Mouse (Mus musculus): ENCODE results near the gene 4933415A04Rik. TPM values are rescaled to one million over a fixed set of nuclear protein-coding genes. Genes with fewer than 3 reads are reported as not detected.

Gene 4933415A04Rik
- polyA plus RNA-seq, 1 experiment from 2014 or later, result 8.5 TPM

DNA sequence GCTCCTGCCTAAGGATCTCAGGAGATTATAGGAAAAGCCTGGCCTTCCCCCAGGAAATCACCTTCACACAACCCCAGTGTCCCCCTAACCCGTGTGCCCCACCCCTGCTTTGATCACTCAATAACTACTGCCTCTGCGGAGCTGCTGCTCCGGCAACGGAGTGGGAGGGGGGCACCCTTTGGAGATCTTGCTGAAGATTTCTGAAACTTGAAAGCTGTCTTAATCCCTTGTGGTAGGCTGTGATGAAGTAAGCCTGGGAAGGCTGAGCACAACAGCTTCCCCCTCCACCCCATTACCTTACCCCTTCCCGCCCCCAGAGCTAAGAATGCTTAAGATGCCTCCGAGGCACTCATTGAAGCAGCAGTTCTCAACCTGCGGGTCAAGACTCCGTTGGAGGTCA lies 21.0 kb upstream of the 4933415A04Rik start:
- Histone ChIP-seq H3K9me3 (ENCODE audit: control insufficient read depth, low read length) (no peaks in the 10 kb centered on the region), H3K27ac (ENCODE audit: low read depth, low read length) (peak overlapping the region; percentile 54; the same call in 1 of the 2 replicates), H3K9ac (ENCODE audit: low read length) (no peak overlapping the region), H3K4me2 (ENCODE audit: low read depth, low read length, severe bottlenecking) (no peak overlapping the region), H3K4me1 (replicated peaks; ENCODE audit: control insufficient read depth, insufficient read depth, low read length) (peaks cover 11% of the 10 kb centered on the region; the same call in 1 of the 2 replicates), H3K36me3 (ENCODE audit: control insufficient read depth, insufficient read depth, low read length) (no peaks in the 10 kb centered on the region), H3K27me3 (ENCODE audit: control insufficient read depth, insufficient read depth, low read length) (no peaks in the 10 kb centered on the region), H3K4me3 (ENCODE audit: low read depth, low read length) (no peak overlapping the region)
- ATAC-seq (replicated peaks; ENCODE audit: low FRiP score) (peak; percentile 67), DNase-seq (ENCODE audit: low spot score) (peak; percentile 67)
- WGBS, result 2% methylated on average over 8 of the region's 8 CpGs

GRCm38 (mm10) chr11:43566696-43567095 lies 20.1 kb upstream of the 4933415A04Rik start:
- no peak overlapping the region for H3K4me2 ChIP-seq (ENCODE audit: low read depth, low read length, severe bottlenecking)

GRCm38 (mm10) chr11:43568263-43568662 lies 18.6 kb upstream of the 4933415A04Rik start:
- no peak for ATAC-seq (replicated peaks; ENCODE audit: low FRiP score)
- no peaks in the 10 kb centered on the region for H3K36me3 ChIP-seq (ENCODE audit: control insufficient read depth, insufficient read depth, low read length)
- peaks cover 11% of the 10 kb centered on the region; the same call in 1 of the 2 replicates for H3K4me1 ChIP-seq (replicated peaks; ENCODE audit: control insufficient read depth, insufficient read depth, low read length)

More at GRCm38 (mm10) chr11:43566696-43567095, 20.1 kb upstream of the 4933415A04Rik start:
- Histone ChIP-seq H3K4me3 (ENCODE audit: low read depth, low read length) (no peak overlapping the region), H3K27me3 (ENCODE audit: control insufficient read depth, insufficient read depth, low read length) (no peaks in the 10 kb centered on the region), H3K4me1 (replicated peaks; ENCODE audit: control insufficient read depth, insufficient read depth, low read length) (peaks cover 11% of the 10 kb centered on the region; the same call in 1 of the 2 replicates), H3K36me3 (ENCODE audit: control insufficient read depth, insufficient read depth, low read length) (no peaks in the 10 kb centered on the region), H3K9ac (ENCODE audit: low read length) (no peak overlapping the region), H3K27ac (ENCODE audit: low read depth, low read length) (no peak overlapping the region), H3K9me3 (ENCODE audit: control insufficient read depth, low read length) (no peaks in the 10 kb centered on the region)
- WGBS, result 68% methylated on average over 5 of the region's 5 CpGs
- ATAC-seq (replicated peaks; ENCODE audit: low FRiP score), result no peak
- DNase-seq (ENCODE audit: low spot score), result no peak

GRCm38 (mm10) chr11:43569188-43569587 lies 17.7 kb upstream of the 4933415A04Rik start:
- ATAC-seq (replicated peaks; ENCODE audit: low FRiP score), result no peak
- Histone ChIP-seq H3K4me2 (ENCODE audit: low read depth, low read length, severe bottlenecking) (no peak overlapping the region), H3K27ac (ENCODE audit: low read depth, low read length) (no peak overlapping the region; the same call in 1 of the 2 replicates), H3K27me3 (ENCODE audit: control insufficient read depth, insufficient read depth, low read length) (no peaks in the 10 kb centered on the region), H3K4me3 (ENCODE audit: low read depth, low read length) (no peak overlapping the region), H3K9me3 (ENCODE audit: control insufficient read depth, low read length) (no peaks in the 10 kb centered on the region), H3K9ac (ENCODE audit: low read length) (no peak overlapping the region), H3K36me3 (ENCODE audit: control insufficient read depth, insufficient read depth, low read length) (no peaks in the 10 kb centered on the region; the same call in 1 of the 2 replicates), H3K4me1 (replicated peaks; ENCODE audit: control insufficient read depth, insufficient read depth, low read length) (peaks cover 11% of the 10 kb centered on the region; the same call in 1 of the 2 replicates)
- DNase-seq (ENCODE audit: low spot score), result no peak
- 88% methylated on average over 5 of the region's 5 CpGs for WGBS

More at GRCm38 (mm10) chr11:43568263-43568662, 18.6 kb upstream of the 4933415A04Rik start:
- H3K4me2 ChIP-seq (ENCODE audit: low read depth, low read length, severe bottlenecking), result no peak overlapping the region
- DNase-seq (ENCODE audit: low spot score), result no peak
- WGBS, result 65% methylated on average over 5 of the region's 5 CpGs
- no peak overlapping the region for H3K9ac ChIP-seq (ENCODE audit: low read length)
- H3K4me3 ChIP-seq (ENCODE audit: low read depth, low read length), result no peak overlapping the region
- no peak overlapping the region for H3K27ac ChIP-seq (ENCODE audit: low read depth, low read length)
- no peaks in the 10 kb centered on the region for H3K27me3 ChIP-seq (ENCODE audit: control insufficient read depth, insufficient read depth, low read length)
- H3K9me3 ChIP-seq (ENCODE audit: control insufficient read depth, low read length), result no peaks in the 10 kb centered on the region

- DNase-seq (ENCODE audit: low spot score), result no peak
Measured at GRCm38 (mm10) chr11:43569595-43569994, 17.2 kb upstream of the 4933415A04Rik start.

GRCm38 (mm10) chr11:43575061-43575375 lies 11.8 kb upstream of the 4933415A04Rik start:
- no peak overlapping the region for H3K4me3 ChIP-seq (ENCODE audit: low read depth, low read length)
- peak; percentile 8 for ATAC-seq (replicated peaks; ENCODE audit: low FRiP score)

More at GRCm38 (mm10) chr11:43569595-43569994, 17.2 kb upstream of the 4933415A04Rik start:
- no peaks in the 10 kb centered on the region for H3K27me3 ChIP-seq (ENCODE audit: control insufficient read depth, insufficient read depth, low read length)
- H3K27ac ChIP-seq (ENCODE audit: low read depth, low read length), result no peak overlapping the region; the same call in 1 of the 2 replicates
- 85% methylated on average over 11 of the region's 11 CpGs for WGBS
- H3K4me3 ChIP-seq (ENCODE audit: low read depth, low read length), result no peak overlapping the region
- no peak for ATAC-seq (replicated peaks; ENCODE audit: low FRiP score)
- H3K4me1 ChIP-seq (replicated peaks; ENCODE audit: control insufficient read depth, insufficient read depth, low read length), result peaks cover 11% of the 10 kb centered on the region; the same call in 1 of the 2 replicates
- no peaks in the 10 kb centered on the region for H3K9me3 ChIP-seq (ENCODE audit: control insufficient read depth, low read length)
- no peak overlapping the region for H3K9ac ChIP-seq (ENCODE audit: low read length)
- no peak overlapping the region for H3K4me2 ChIP-seq (ENCODE audit: low read depth, low read length, severe bottlenecking)
- no peaks in the 10 kb centered on the region; the same call in 1 of the 2 replicates for H3K36me3 ChIP-seq (ENCODE audit: control insufficient read depth, insufficient read depth, low read length)

GRCm38 (mm10) chr11:43575376-43576151 lies 11.3 kb upstream of the 4933415A04Rik start:
- Histone ChIP-seq H3K4me2 (ENCODE audit: low read depth, low read length, severe bottlenecking) (peak overlapping the region; percentile 36), H3K27ac (ENCODE audit: low read depth, low read length) (peak overlapping the region; percentile 91), H3K9ac (ENCODE audit: low read length) (peak overlapping the region; percentile 48; the same call in 1 of the 2 replicates), H3K9me3 (ENCODE audit: control insufficient read depth, low read length) (no peaks in the 10 kb centered on the region), H3K4me3 (ENCODE audit: low read depth, low read length) (no peak overlapping the region), H3K4me1 (replicated peaks; ENCODE audit: control insufficient read depth, insufficient read depth, low read length) (peaks cover 14% of the 10 kb centered on the region), H3K27me3 (ENCODE audit: control insufficient read depth, insufficient read depth, low read length) (no peaks in the 10 kb centered on the region), H3K36me3 (ENCODE audit: control insufficient read depth, insufficient read depth, low read length) (no peaks in the 10 kb centered on the region; the same call in 1 of the 2 replicates)
- DNase-seq (ENCODE audit: low spot score), result peak; percentile 79
- peak; percentile 93 for ATAC-seq (replicated peaks; ENCODE audit: low FRiP score)
- WGBS, result 2% methylated on average over 9 of the region's 9 CpGs

More at GRCm38 (mm10) chr11:43575061-43575375, 11.8 kb upstream of the 4933415A04Rik start:
- H3K27me3 ChIP-seq (ENCODE audit: control insufficient read depth, insufficient read depth, low read length), result no peaks in the 10 kb centered on the region
- 6% methylated on average over 3 of the region's 3 CpGs for WGBS
- H3K4me2 ChIP-seq (ENCODE audit: low read depth, low read length, severe bottlenecking), result peak overlapping the region; percentile 36
- H3K27ac ChIP-seq (ENCODE audit: low read depth, low read length), result peak overlapping the region; percentile 91
- no peak for DNase-seq (ENCODE audit: low spot score)
- peak overlapping the region; percentile 48; the same call in 1 of the 2 replicates for H3K9ac ChIP-seq (ENCODE audit: low read length)
- H3K4me1 ChIP-seq (replicated peaks; ENCODE audit: control insufficient read depth, insufficient read depth, low read length), result peaks cover 14% of the 10 kb centered on the region
- H3K36me3 ChIP-seq (ENCODE audit: control insufficient read depth, insufficient read depth, low read length), result no peaks in the 10 kb centered on the region; the same call in 1 of the 2 replicates
- no peaks in the 10 kb centered on the region for H3K9me3 ChIP-seq (ENCODE audit: control insufficient read depth, low read length)

DNA sequence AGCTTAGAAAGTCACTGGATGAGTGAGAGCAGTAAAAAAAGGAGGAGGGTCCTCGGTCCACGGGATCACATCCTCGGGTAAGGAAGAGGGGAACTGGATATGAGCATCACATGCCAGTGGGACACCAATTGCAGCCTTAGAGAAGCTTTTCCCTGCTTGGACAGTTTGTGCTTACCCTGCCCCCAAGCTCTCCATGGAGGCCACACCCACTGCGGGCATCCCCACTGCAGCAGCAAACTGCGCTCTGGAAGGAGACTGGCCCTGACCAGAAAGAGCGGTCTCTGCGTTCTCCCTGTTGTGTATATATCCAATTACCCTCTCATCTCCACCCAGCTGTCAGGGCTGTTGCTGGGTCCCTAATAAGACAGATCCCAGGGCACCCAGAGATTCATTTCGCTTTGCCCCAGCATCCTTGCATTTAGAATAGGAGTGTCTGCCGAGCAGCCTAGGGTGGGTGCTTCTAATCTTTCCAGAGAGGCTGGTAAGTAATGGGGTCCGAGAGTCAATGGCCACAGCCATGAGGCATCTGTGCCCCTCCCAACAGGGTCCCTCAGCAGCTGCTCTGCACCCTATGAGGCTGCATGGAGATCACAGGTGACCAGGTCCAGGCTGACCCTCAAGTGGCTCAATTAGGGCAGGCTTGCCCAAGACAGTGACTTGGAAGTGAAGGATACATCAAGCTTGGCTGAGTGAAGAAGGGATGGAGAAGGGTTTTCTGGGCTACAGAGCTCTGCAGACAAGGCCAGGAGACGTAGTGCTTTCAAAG lies 8.9 kb upstream of the 4933415A04Rik start:
- peaks cover 14% of the 10 kb centered on the region for H3K4me1 ChIP-seq (replicated peaks; ENCODE audit: control insufficient read depth, insufficient read depth, low read length)
- DNase-seq (ENCODE audit: low spot score) (no peak), ATAC-seq (replicated peaks; ENCODE audit: low FRiP score) (no peak)
- H3K27me3 ChIP-seq (ENCODE audit: control insufficient read depth, insufficient read depth, low read length), result no peaks in the 10 kb centered on the region
- no peak overlapping the region for H3K4me3 ChIP-seq (ENCODE audit: low read depth, low read length)
- WGBS, result 40% methylated on average over 11 of the region's 11 CpGs
- H3K9me3 ChIP-seq (ENCODE audit: control insufficient read depth, low read length), result no peaks in the 10 kb centered on the region
- H3K4me2 ChIP-seq (ENCODE audit: low read depth, low read length, severe bottlenecking), result no peak overlapping the region
- H3K36me3 ChIP-seq (ENCODE audit: control insufficient read depth, insufficient read depth, low read length), result no peaks in the 10 kb centered on the region; the same call in 1 of the 2 replicates
- no peak overlapping the region for H3K27ac ChIP-seq (ENCODE audit: low read depth, low read length)
- H3K9ac ChIP-seq (ENCODE audit: low read length), result no peak overlapping the region
